Mouse (Mus musculus) lung, adult 2 months (tissue): ENCODE data around the gene Nemp2.

ENCODE experiments used
- CTCF ChIP-seq: fragments of 200-500 bp; IDR thresholded peaks from 2 replicates; pipeline ENCODE4 v1.5.1; 2011; ENCODE audit warnings: mild to moderate bottlenecking, low read length, control low read depth; ENCODE audit not compliant: insufficient read depth
- POLR2A ChIP-seq: fragments of 200-500 bp; IDR thresholded peaks from 2 replicates; pipeline ENCODE4 v1.6.1; 2011; ENCODE audit warnings: low read depth, mild to moderate bottlenecking, control low read depth, low read length, borderline replicate concordance; ENCODE audit errors: extremely low read depth

DNA sequence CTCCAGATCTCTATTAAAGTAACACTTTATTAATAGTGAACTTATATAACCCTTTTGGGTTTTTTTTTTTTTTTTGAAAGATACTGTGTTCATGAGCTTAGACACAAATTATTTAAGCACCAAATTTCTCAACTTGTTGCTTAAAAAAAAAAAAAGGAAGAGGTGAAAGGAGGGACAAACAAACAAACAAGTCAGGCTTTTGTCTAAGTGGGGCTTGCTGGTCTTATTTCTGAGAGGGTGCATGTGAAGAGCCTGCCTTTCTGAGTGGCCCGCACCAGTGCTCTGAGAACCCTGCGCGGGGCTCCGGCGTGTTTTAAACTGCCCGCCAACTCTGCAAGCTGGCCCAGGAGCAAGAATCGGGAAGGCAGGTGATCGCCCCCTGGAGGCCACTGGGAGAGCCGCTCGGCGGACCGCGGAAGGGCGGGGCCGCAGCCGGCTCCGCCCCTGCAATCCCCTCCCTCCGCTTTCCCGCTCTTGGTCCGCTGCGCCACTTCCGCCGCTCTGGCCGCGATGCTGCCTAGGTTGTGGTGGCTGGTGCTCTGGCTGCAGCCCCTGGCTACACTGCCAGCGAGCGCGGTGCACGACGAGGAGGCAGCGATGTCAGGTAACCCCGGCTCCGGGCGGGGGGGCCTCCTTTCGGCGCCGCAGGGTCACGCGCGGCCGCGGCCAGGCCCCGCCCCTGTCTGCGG lies at the start of gene Nemp2:
- TF ChIP-seq CTCF (peak; percentile 54), POLR2A (peak; percentile 71; the same call in 1 of the 2 replicates)
